Mouse (Mus musculus): ENCODE data around the gene Phf12.

The Phf12 gene

DNA sequence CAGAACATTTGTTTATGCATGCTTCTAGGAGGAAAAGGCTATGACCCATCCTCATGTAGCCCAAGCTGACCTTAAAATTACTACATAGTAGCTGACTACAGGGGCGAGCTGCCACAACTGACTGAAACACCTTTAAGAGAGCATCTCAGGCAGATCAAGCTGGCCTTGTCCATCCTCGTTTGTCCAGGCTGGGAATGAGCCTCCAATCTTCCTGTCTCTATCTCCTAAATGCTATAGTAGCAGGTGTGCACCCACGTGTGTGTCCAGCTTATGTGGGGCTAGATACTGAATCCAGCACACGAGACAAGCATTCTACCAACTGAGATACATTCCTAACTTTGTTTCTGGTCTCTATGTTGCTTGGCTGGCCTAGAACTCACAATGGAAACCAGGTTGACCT is 92.1 kb downstream of the Phf12 start:
- DNase-seq = no peak

Measured in cerebellum, adult 8-10 months (tissue).